Mouse (Mus musculus) kidney, adult 2 months (tissue): Measurements from ENCODE around the gene Atl2.

Experiments used
- CTCF ChIP-seq: fragments of 200-500 bp; conservative IDR thresholded peaks from 2 replicates; pipeline ENCODE4 v1.5.1; 2011; ENCODE audit warnings: low read depth, mild to moderate bottlenecking, control low read depth, low read length, moderate library complexity, mixed read lengths; ENCODE audit not compliant: insufficient read depth, insufficient read length
- POLR2A ChIP-seq: fragments of 200-500 bp; IDR thresholded peaks from one replicate; pipeline ENCODE4 v1.6.1; 2011; ENCODE audit warnings: low read depth, low read length, control low read depth

DNA sequence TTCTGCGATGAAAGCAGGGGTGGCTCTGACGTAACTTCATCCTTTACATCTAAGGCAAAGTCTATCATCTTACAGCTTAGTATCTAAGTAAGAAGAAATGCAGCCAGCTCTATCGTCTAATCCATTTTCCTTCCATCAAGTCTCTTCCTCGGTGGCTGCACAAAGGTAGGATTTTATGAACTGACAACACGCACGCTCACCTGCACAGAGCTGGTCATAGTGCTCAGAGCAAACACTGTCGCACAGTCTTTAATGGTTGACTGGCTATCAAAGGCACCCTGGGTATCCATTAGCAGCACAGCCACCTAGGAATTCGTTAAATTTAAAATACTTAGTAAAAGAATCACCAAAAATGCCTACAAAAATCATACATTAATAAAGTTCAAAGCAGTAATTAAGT is 31.4 kb downstream of the Atl2 start:
- TF ChIP-seq CTCF (no peak), POLR2A (no peak)
